In genomic region chr16:72794692-72795378, GRCm38 (mm10) we compare ENCODE assay signal across 12 mouse cellular contexts.
DNase-seq lines count a peak whose midpoint lies in the region; ATAC-seq and TF ChIP-seq lines count a peak whose summit lies in the region.
"Had no signal": no experiment of that assay in that cellular context is flagged by ENCODE, and none has a peak within 500 bp of the region (broad histone marks: within the 10 kb centered on the region; RNA-seq: fewer than 3 reads in every experiment).

No protein-coding gene starts in this region.

- ATAC-seq in kidney, embryonic 15.5 days (replicated peaks; ENCODE audit: low FRiP score) = no peak
- ATAC-seq in liver, embryonic 12.5 days = no peak
- ATAC-seq in intestine, embryonic 16.5 days = no peak
- ATAC-seq: intestine, embryonic 15.5 days had no signal

- no peaks in the 10 kb centered on the region for H3K27me3 ChIP-seq in kidney, embryonic 15.5 days
- H3K27me3 ChIP-seq in liver, embryonic 12.5 days (replicated peaks) = no peaks in the 10 kb centered on the region
- no peaks in the 10 kb centered on the region for H3K27me3 ChIP-seq in intestine, embryonic 16.5 days (replicated peaks; ENCODE audit: control insufficient read depth, insufficient read depth, low read length)
- H3K27me3 ChIP-seq: intestine, embryonic 15.5 days; limb, embryonic 13.5 days had no signal

- 65% methylated on average over 6 of the region's 6 CpGs for WGBS in kidney, embryonic 15.5 days
- 67% methylated on average over 6 of the region's 6 CpGs for WGBS in liver, embryonic 12.5 days (ENCODE audit: insufficient replicate concordance)
- WGBS in intestine, embryonic 16.5 days = 50% methylated on average over 6 of the region's 6 CpGs

- H3K27ac ChIP-seq in kidney, embryonic 15.5 days = 0 out of 2 replicates have a peak overlapping the region, but pooled peaks have one; percentile 1
- H3K27ac ChIP-seq in gastrocnemius, adult 2 months = peak overlapping the region; percentile 29
- no peak overlapping the region for H3K27ac ChIP-seq in liver, embryonic 12.5 days
- no peak overlapping the region for H3K27ac ChIP-seq in intestine, embryonic 16.5 days (ENCODE audit: low read length)
- H3K27ac ChIP-seq: intestine, embryonic 15.5 days; limb, embryonic 13.5 days had no signal

- intact Hi-C loops in gastrocnemius, adult 2 months (cut with DNase I) = no loop called here

- H3K4me2 ChIP-seq in kidney, embryonic 15.5 days = no peak overlapping the region
- no peak overlapping the region for H3K4me2 ChIP-seq in liver, embryonic 12.5 days
- H3K4me2 ChIP-seq in intestine, embryonic 16.5 days (ENCODE audit: low read depth, low read length) = no peak overlapping the region
- H3K4me2 ChIP-seq: intestine, embryonic 15.5 days; limb, embryonic 13.5 days had no signal

- H3K9me3 ChIP-seq in kidney, embryonic 15.5 days (replicated peaks) = no peaks in the 10 kb centered on the region
- no peaks in the 10 kb centered on the region for H3K9me3 ChIP-seq in liver, embryonic 12.5 days (replicated peaks)
- H3K9me3 ChIP-seq in intestine, embryonic 16.5 days (ENCODE audit: control insufficient read depth, low read length) = no peaks in the 10 kb centered on the region
- H3K9me3 ChIP-seq: intestine, embryonic 15.5 days; limb, embryonic 13.5 days had no signal

- TF ChIP-seq CTCF in gastrocnemius, adult 2 months (IDR thresholded peaks at IDR 0.05) = no peak

- no peaks in the 10 kb centered on the region for H3K36me3 ChIP-seq in kidney, embryonic 15.5 days
- no peaks in the 10 kb centered on the region for H3K36me3 ChIP-seq in liver, embryonic 12.5 days
- no peaks in the 10 kb centered on the region for H3K36me3 ChIP-seq in intestine, embryonic 16.5 days (ENCODE audit: control insufficient read depth, insufficient read depth, low read length)
- H3K36me3 ChIP-seq: intestine, embryonic 15.5 days; limb, embryonic 13.5 days had no signal

- no peak overlapping the region for H3K4me3 ChIP-seq in kidney, embryonic 15.5 days (replicated peaks)
- peak overlapping the region; percentile 28; the same call in 1 of the 2 replicates for H3K4me3 ChIP-seq in gastrocnemius, adult 2 months
- H3K4me3 ChIP-seq in liver, embryonic 12.5 days = no peak overlapping the region
- H3K4me3 ChIP-seq in intestine, embryonic 16.5 days (ENCODE audit: low read length) = no peak overlapping the region
- H3K4me3 ChIP-seq: intestine, embryonic 15.5 days; limb, embryonic 13.5 days; myocyte had no signal

- DNase-seq in kidney, adult 11 months = no peak
- DNase-seq in cerebellum, adult 11-12 months = peak; percentile 87
- DNase-seq in gastrocnemius, adult 2 months = peak; percentile 76
- DNase-seq in layer of hippocampus, postnatal 36 days = peak; percentile 60 to 66
- DNase-seq in adrenal gland, postnatal 10 days = no peak
- DNase-seq: heart, adult 18-20 months had no signal

- peaks cover 11% of the 10 kb centered on the region; the same call in 1 of the 2 replicates for H3K4me1 ChIP-seq in kidney, embryonic 15.5 days
- no peaks in the 10 kb centered on the region for H3K4me1 ChIP-seq in liver, embryonic 12.5 days
- H3K4me1 ChIP-seq in intestine, embryonic 16.5 days (ENCODE audit: control insufficient read depth, insufficient read depth, low read length) = peaks cover 13% of the 10 kb centered on the region

- H3K9ac ChIP-seq in kidney, embryonic 15.5 days = no peak overlapping the region
- H3K9ac ChIP-seq in liver, embryonic 12.5 days = no peak overlapping the region
- H3K9ac ChIP-seq in intestine, embryonic 16.5 days (ENCODE audit: low read depth, low read length) = no peak overlapping the region
- H3K9ac ChIP-seq: intestine, embryonic 15.5 days; limb, embryonic 13.5 days had no signal

Comparison
In these comparisons a context has a peak if more than half of its experiments do, and no peak if none do; other contexts are left out.
1. H3K27ac ChIP-seq: peak in kidney, embryonic 15.5 days (single experiment) and gastrocnemius, adult 2 months (single experiment); none in liver, embryonic 12.5 days (single experiment) and intestine, embryonic 16.5 days (single experiment).
2. DNase-seq: peak in cerebellum, adult 11-12 months (single experiment), gastrocnemius, adult 2 months (single experiment) and layer of hippocampus, postnatal 36 days (2 of 2); none in kidney, adult 11 months (single experiment) and adrenal gland, postnatal 10 days (single experiment).